Mouse (Mus musculus) thymus, postnatal 36 days (tissue): ENCODE data around the gene Stmn1.
"Not testable (repeated sequence)": the region's sequence is repeated elsewhere in the genome, so short reads cannot be mapped to it uniquely, and the experiment has no call there.

Experiments used
- DNase-seq, 2 experiments: peaks; one replicate each; pipeline ENCODE4 v3.0.0; 2022; ENCODE audit warnings: mixed read lengths in 2 of 2

Stmn1 gene

DNA sequence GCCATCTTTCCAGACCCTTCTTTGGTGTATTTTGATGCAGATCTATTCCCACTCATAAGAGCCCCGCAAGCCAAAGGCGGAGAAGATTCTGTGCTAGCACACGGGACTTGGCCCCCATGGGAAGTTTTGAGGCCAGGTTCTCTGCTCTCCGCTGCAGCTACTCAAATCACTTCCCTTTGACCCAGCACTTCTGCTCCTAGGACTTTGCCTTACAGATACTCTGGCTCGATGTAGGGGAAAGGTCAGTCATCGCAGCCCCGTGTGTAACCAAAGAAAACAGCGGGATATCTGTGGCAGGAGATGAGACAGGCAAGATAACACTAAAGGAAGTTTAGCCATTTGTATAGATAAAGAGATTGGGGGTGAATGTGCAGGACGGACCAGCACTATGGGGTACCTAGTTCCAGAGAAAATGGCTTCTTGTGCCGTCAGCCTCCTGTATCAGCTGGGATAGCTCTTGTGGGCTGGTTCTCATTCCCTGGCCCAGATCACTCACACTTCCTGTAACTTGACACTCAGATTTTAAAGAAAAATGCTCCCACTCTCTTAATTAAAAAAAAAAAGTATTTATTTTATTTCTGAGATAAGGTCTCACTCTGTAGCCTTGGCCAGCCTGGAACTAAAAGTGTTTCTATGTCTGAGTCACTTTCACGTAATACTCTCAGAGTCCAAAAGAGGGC, 22.0 kb downstream of the Stmn1 start:
- DNase-seq, result no peak

GRCm38 (mm10) chr4:134491716-134492115, 23.6 kb downstream of the Stmn1 start:
- DNase-seq, result peak in 1 of 2 experiments; percentile 41

GRCm38 (mm10) chr4:134494161-134494560, 26.0 kb downstream of the Stmn1 start:
- not testable (repeated sequence) for DNase-seq

DNA sequence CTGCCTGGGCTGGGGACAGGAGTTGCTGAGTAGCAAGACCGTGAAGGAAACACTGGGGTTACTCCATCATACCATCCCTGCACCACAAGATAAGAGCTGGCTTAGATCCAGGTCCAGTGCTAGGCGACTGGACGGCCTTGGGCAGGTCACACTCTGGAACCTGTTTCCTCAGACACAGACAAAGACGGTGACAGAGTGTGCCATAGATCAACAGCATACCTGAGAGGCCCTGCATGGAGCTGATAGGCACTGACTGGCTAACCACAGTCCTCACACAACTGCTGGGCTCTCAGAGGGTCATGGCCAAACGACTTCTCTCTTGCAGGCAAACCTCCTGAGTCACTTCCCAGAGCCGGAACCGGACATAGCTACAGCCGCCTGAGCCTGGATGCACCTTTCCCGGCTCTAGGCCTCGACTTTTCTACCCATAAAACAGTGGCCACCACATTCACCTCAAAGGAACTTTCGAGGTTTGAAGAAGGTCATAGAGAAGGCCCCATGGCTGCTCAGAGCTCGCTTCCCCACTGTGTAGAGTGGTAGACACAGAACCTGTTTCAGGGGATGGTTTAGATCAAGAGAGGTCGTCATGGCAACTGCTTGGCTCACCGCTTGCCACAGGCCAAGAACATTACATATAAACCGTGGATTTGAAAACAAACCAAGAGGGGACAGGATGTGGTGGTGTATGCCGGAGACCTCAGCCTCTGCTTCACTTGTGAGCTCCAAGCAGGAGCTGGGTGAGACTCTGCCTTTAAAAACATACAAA, 26.8 kb downstream of the Stmn1 start:
- DNase-seq, result peak; percentile 67 to 79

DNA sequence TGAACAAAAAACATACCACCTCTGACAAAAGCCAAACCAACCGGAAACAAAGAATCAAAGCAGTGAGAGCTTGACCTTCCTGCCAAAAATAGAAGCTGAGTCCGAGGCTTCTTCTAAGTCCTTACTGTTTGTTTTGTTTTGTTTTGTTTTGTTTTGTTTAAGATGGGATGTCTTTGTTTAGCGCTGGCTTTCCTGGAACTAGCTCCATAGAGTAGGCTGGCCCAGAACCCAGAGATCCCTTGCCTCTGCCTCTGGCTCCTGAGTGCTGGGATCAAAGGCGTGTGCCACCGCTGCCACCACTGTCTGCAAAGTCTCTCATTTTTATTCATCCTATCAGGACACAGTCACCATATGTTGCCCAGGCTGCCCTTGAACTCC, 27.4 kb downstream of the Stmn1 start:
- DNase-seq, result no peak

DNA sequence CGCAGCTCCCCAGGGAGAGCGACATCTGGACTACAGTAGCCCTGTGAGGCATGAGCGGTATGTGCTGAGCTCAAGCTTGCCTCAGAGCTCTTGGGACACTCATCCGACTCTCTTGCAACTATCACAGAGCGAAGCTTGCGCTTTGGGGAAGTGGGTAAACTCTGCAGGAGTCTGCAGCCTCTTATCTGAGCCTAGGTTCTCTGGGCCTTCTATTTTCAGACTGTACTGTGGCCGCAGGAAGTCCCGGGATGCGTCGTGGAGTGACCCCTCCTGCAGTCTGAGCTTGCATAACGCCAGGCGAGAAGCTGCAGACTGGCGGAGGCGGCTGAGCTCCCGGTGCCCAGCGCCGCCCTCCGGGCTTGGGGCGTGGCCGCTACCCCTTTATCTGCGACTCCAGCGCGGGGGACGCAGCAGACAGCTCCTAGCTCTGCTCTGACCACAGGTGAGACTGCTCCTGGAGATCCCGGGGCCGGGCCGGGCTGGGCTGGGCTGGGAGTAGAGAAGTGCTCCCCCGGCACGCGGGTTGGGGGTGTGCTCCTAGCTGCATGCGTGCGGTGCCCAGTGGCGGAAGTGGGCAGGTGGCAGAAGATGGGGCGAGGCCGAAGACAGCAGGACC, 28.6 kb downstream of the Stmn1 start, which contains the start of gene Paqr7:
Gene Paqr7, plus strand, starts transcription at position 103 of the 616 bp plus-strand sequence.
- peak; percentile 74 for DNase-seq

- no peak for DNase-seq
These were observed 29.1 kb downstream of the Stmn1 start for GRCm38 (mm10) chr4:134497223-134497622.

- DNase-seq, result no peak
These were observed 30.0 kb downstream of the Stmn1 start for GRCm38 (mm10) chr4:134497986-134498731.

DNA sequence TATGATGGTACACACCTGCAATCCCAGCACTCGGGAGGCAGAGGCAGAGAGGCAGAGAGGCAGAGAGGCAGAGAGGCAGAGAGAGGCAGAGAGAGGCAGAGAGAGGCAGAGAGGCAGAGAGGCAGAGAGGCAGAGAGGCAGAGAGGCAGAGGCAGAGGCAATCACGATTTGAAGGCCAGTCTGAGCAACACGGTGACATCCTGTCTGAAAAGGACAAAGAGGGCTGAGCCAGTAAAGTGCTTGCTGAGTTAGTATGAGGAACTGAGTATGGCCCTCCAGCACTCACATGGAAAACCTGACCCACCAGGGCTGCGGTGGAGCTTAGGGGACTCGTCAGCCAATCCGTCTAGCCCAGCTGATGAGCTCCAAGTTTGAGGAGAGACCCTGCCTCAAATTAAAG, 30.9 kb downstream of the Stmn1 start:
- not testable (repeated sequence) for DNase-seq

GRCm38 (mm10) chr4:134501095-134501494, 33.0 kb downstream of the Stmn1 start:
- DNase-seq, result no peak

DNA sequence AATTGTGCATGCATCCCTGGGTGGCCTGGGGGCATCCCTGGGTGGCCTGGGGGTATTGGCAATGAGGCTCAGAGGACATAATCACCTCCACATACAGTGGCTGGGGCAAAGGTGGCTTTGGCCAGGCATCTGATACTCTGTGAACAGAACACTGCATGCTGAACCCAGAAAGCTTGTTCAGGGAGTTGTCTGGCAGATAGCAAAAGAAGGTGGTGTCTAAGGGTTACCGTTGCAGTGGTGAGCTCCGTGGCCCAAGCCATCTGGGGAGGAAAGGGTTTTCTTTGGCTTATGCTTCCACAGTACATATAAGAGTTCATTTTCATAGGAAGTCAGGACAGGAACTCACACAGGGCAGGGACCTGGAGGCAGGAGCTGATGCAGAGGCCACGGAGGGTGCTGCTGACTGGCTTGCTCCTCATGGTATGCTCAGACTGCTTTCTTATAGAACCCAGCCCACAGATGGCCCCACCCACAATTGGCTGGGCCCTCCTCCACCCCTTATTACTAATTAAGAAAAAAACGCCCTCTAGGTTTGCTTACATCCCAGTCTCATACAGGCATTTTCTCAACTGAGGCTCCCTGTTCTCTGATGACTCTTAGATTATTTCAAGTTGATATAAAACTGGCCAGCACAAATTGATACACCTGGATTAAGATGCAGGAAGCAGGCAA, 35.7 kb downstream of the Stmn1 start:
- no peak for DNase-seq

DNA sequence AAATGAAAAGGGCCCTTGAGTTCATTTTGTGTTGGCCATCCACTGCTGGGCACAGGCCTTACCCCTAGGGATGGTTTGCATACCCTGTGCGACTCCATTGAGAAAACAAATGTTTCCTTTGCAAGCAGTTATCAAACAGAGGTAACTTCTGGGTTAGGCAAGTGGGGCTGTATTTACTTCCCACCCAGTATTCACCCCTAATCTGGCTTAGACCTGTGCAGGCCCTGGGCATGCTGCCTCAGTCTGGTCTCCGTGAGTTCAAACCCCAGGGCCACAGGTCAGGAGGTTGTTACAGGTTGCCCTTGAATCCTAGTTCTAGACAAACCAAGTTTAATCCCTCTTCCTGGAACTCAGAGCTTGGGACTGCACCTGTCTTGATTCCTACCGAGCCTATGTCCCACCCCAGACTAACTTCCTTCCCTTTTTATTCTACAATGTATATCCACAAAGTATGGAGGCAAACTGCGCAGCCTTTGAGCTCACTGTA, 37.2 kb downstream of the Stmn1 start:
- no peak for DNase-seq

- no peak for DNase-seq
These were observed 38.0 kb downstream of the Stmn1 start for GRCm38 (mm10) chr4:134505966-134506594.

- no peak for DNase-seq
These were observed 38.6 kb downstream of the Stmn1 start for GRCm38 (mm10) chr4:134506713-134507112.

GRCm38 (mm10) chr4:134510396-134510795, 42.3 kb downstream of the Stmn1 start:
- DNase-seq, result no peak

DNA sequence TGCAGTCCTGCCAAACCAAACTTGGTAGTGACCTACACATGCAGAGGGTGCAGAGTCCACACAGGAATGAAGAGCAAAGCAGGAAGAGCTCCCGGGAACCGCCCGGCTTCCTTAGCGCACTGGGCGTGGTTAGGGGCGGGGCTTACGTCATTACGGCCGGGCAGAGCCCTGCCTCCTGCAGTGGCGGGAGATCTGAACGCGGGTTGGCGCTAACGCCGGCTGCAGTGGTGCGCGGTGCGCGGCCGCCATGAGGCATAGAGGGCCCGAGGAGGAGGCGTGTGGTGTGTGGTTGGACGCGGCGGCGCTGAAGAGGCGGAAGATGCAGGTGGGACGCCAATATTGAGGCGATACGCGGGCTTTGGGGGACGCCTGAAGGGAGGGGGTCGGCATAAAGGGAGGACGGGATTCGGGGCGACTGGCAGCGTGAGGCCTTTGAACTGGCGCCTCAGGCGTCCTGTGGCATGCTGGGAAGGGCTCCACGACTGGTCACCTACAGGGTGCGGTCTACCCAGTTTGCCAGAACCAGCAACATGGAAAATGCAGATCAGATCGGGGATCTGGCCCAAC, 42.8 kb downstream of the Stmn1 start, which contains the start of gene Aunip:
Gene Aunip, plus strand, starts transcription at position 155 of the 567 bp plus-strand sequence.
- DNase-seq, result peak; percentile 84 to 87

- DNase-seq, result no peak
These were observed 43.6 kb downstream of the Stmn1 start for GRCm38 (mm10) chr4:134511730-134512129.

DNA sequence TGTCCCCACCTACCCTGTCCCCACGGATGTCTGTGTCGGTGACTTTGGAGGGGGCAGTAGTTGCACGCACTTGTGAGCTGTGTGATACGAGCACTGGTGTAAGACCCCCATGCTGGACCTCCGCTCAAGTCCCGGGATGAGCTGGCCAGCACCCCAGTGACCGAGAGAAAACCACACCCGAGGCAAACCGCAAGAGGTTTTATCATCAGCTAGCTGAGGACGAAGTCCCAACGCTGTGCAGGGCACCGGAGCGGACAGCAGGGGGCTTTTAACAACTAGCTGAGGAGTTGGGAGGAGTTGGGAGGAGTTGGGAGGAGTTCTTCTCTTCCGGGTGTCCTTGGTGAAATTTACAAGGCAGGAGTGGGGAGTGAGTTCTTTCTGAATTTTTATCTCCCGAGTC, 44.7 kb downstream of the Stmn1 start:
- DNase-seq, result peak; percentile 39 to 52

GRCm38 (mm10) chr4:134514309-134514930, 46.3 kb downstream of the Stmn1 start:
- no peak for DNase-seq

DNA sequence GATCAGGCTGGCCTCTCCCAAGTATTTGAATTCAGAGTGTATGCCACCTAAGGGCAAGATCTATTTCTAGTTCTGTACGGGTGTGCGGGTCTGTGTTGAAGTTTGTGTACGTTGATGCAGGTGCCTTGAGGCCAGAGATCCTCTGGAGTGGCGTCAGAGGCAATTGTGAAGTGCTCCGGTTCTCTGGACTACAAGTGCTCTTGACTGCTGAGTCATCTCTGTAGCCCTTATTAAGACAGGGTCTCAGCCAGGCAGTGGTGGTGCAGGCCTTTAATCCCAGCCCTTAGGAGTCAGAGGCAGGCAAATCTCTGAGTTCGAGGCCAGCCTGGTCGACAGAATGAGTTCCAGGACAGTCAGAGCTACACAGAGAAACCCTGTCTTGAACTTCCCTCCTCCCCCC, 47.5 kb downstream of the Stmn1 start:
- DNase-seq, result no peak

- no peak for DNase-seq
These were observed 48.9 kb downstream of the Stmn1 start for GRCm38 (mm10) chr4:134516981-134517380.
